Mouse (Mus musculus): ENCODE data around the gene C3ar1. TPM values are rescaled to one million over a fixed set of nuclear protein-coding genes. Genes with fewer than 3 reads are reported as not detected.

The C3ar1 gene
- polyA plus RNA-seq (2021; fragmentation: Nextera tagmentation), result 1.3 and 1.6 TPM in 2 replicates
- long read RNA-seq, experiment 1, full-length matches to known transcripts, result 2 of 2 reads
- long read RNA-seq, experiment 1, partial matches to known transcripts, result 0 of 2 reads
- long read RNA-seq, experiment 1, other reads (novel, unspliced or antisense), result 0 of 2 reads
- long read RNA-seq, experiment 2, full-length matches to known transcripts, result 5 of 5 reads
- long read RNA-seq, experiment 2, partial matches to known transcripts, result 0 of 5 reads
- long read RNA-seq, experiment 2, other reads (novel, unspliced or antisense), result 0 of 5 reads

GRCm38 (mm10) chr6:122855955-122856354 is at the start of gene C3ar1:
TSS of gene C3ar1 (minus strand) at chr6:122856161.

DNA sequence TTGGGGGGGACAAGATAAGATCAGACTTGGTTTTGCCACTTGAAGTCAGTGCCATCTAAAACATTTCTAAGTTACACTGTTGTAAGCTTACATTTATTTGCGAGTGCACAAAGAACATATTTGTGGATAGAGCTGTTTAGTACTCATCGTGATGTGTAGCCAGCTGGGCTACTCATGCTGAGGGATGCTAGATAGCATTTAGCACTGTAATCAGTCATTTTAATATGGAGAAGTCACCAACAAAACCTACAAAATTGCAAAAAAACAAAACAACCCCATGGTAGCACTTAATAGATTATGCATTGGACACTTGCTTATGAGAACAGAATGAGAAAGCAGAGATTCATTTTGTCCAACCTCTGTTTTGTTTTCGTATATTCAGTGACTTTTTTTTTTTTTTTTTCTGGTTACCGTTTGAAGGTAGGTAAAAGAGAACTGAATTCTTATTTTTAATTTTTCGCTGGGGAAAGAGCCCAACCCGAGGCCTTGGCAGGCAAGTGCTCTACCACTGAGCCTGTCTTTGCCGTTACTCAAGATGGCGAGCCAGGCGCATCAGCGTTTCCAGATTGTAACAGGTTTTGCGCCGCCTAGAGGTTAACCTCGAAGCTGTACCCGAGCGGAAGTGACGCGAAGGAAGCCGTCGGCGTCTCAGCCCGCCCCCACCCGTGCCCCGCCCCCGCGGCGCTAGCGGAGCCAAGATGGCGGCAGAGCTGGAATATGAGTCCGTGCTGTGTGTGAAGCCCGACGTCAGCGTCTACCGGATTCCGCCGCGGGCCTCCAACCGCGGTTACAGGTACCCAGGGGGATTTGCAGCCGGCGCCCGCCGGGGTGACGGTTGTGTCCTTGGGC is 18.1 kb upstream of the C3ar1 start, which contains the start of gene Necap1:
Necap1 (plus strand) TSS at position 604 of the 849 bp plus-strand sequence.

GRCm38 (mm10) chr6:122819306-122820070 is 36.5 kb downstream of the C3ar1 start, which contains the start of gene Foxj2:
TSS of gene Foxj2 (plus strand) at chr6:122819914.

GRCm38 (mm10) chr6:122801301-122801800 is 54.6 kb downstream of the C3ar1 start, which contains the start of gene Slc2a3:
TSS of gene Slc2a3 (minus strand) at chr6:122801640.

Small RNAs within 50 kb of the gene (microRNA-seq; reads per million reads assigned to microRNA genes)
- 1.5 reads per million for gene Mir7231

Other genes with a start within 250 kb of the C3ar1 start
- not detected in 2 replicates for gene Gdf3, start 246.1 kb downstream of the C3ar1 start, polyA plus RNA-seq (2021; fragmentation: Nextera tagmentation)
- gene Dppa3, start 229.8 kb downstream of the C3ar1 start, polyA plus RNA-seq (2021; fragmentation: Nextera tagmentation), result not detected in 2 replicates
- 0.09 TPM in 1 of 2 replicates, not detected in the other for gene Nanog, start 148.7 kb downstream of the C3ar1 start, polyA plus RNA-seq (2021; fragmentation: Nextera tagmentation)
- 25.3 and 27.0 TPM in 2 replicates for gene Slc2a3, start 54.5 kb downstream of the C3ar1 start, polyA plus RNA-seq (2021; fragmentation: Nextera tagmentation)
- 3.2 and 3.8 TPM in 2 replicates for gene Foxj2, start 36.2 kb downstream of the C3ar1 start, polyA plus RNA-seq (2021; fragmentation: Nextera tagmentation)
- 144 and 155 TPM in 2 replicates for gene Necap1, start 18.3 kb upstream of the C3ar1 start, polyA plus RNA-seq (2021; fragmentation: Nextera tagmentation)
- 0.46 TPM in 1 of 2 replicates, not detected in the other for gene Clec4a1, start 65.7 kb upstream of the C3ar1 start, polyA plus RNA-seq (2021; fragmentation: Nextera tagmentation)
- 2.0 and 2.1 TPM in 2 replicates for gene Clec4a3, start 96.4 kb upstream of the C3ar1 start, polyA plus RNA-seq (2021; fragmentation: Nextera tagmentation)
- not detected in 2 replicates for gene Clec4a4, start 134.2 kb upstream of the C3ar1 start, polyA plus RNA-seq (2021; fragmentation: Nextera tagmentation)
- gene Clec4b1, start 193.8 kb upstream of the C3ar1 start, polyA plus RNA-seq (2021; fragmentation: Nextera tagmentation), result not detected in 2 replicates